Mouse (Mus musculus) heart, embryonic 16.5 days (tissue): Measurements from ENCODE around the gene Prokr1. TPM values are rescaled to one million over a fixed set of nuclear protein-coding genes. Genes with fewer than 3 reads are reported as not detected.
A peak's percentile ranks its signal among the peaks of the same experiment; 100 is the strongest.

Experiments used
- ATAC-seq: fragments of 200-750 bp; cut with Nextera tagmentation; replicated peaks from 2 replicates; pipeline ENCODE4 v1.8.0; 2017; ENCODE audit warnings: moderate number of reproducible peaks; ENCODE audit not compliant: insufficient read depth, low FRiP score; ENCODE audit errors: extremely low read depth
- H3K27ac ChIP-seq: fragments of 300-500 bp; sonication (generic); 2 replicates; pipeline ENCODE4 v1.5.1; 2014; ENCODE audit warnings: mild to moderate bottlenecking, low read length, control low read depth, moderate library complexity
- H3K27me3 ChIP-seq: fragments of 300-500 bp; sonication (generic); 2 replicates; pipeline ENCODE4 v1.6.1; 2014; ENCODE audit warnings: low read length, mixed read lengths; ENCODE audit not compliant: control insufficient read depth, insufficient read depth
- H3K36me3 ChIP-seq: fragments of 300-500 bp; sonication (generic); 2 replicates; pipeline ENCODE4 v1.6.1; 2014; ENCODE audit not compliant: control insufficient read depth, insufficient read depth
- H3K4me1 ChIP-seq: fragments of 300-500 bp; sonication (generic); 2 replicates; pipeline ENCODE4 v1.6.1; 2014; ENCODE audit warnings: low read length, mixed read lengths; ENCODE audit not compliant: control insufficient read depth, insufficient read depth
- H3K4me2 ChIP-seq: fragments of 300-500 bp; sonication (generic); 2 replicates; pipeline ENCODE4 v1.6.1; 2014; ENCODE audit warnings: low read depth, mild to moderate bottlenecking, control low read depth, low read length
- H3K4me3 ChIP-seq: fragments of 300-500 bp; sonication (generic); 2 replicates; pipeline ENCODE4 v1.5.1; 2014; ENCODE audit warnings: mild to moderate bottlenecking, control low read depth, low read length
- H3K9ac ChIP-seq: fragments of 300-500 bp; sonication (generic); 2 replicates; pipeline ENCODE4 v1.6.1; 2014; ENCODE audit warnings: low read length, control low read depth
- H3K9me3 ChIP-seq: fragments of 300-500 bp; sonication (generic); replicated peaks from 2 replicates; pipeline ENCODE4 v1.6.1; 2016; ENCODE audit warnings: low read length; ENCODE audit not compliant: control insufficient read depth
- WGBS: fragments of 180-500 bp; shearing (Covaris S2); extraction: QIAGEN DNeasy Blood & Tissue Kit; methylation state at CpG from one replicate; pipeline ENCODE4 v1.1.7; 2014; 5-methylcytosine and 5-hydroxymethylcytosine counted together
- polyA plus RNA-seq: library from polyadenylated mRNA; unstranded; fragments of >200 nt; fragmentation: Nextera tagmentation; extraction: Ambion mirVana; gene quantifications from 2 replicates; pipeline ENCODE4 v1.2.1, GENCODE M21; 2015

The Prokr1 gene
- polyA plus RNA-seq, 1 experiment from 2014 or later: 1.4 TPM

- 78% methylated on average over 8 of the region's 8 CpGs for WGBS
- no peaks in the 10 kb centered on the region for H3K9me3 ChIP-seq
Measured at GRCm38 (mm10) chr6:87536270-87536669, 54.3 kb downstream of the Prokr1 start.

DNA sequence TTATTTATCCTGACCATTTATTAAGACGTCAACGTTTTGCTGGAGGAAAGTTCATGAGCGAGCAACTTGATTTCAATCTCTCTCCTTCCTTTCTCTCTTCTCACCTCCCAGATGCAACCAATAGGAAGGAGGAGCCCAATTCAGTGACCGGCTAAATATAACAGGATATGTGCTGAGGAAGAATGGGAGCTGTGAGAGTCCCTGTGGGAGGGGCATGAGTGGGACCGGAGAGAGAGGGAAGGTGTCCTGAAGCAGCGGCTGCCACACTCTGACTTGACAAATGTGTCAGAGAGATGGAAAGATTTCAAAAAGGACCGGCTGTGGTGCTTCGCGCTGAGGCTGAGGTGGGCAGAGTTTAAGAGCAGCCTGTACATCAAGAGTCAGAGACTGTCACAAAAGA is 54.9 kb downstream of the Prokr1 start:
- Histone ChIP-seq H3K4me3 (no peak overlapping the region), H3K36me3 (no peaks in the 10 kb centered on the region), H3K27me3 (peaks cover 5% of the 10 kb centered on the region), H3K9me3 (no peaks in the 10 kb centered on the region), H3K4me1 (peaks cover 7% of the 10 kb centered on the region; the same call in 1 of the 2 replicates), H3K27ac (no peak overlapping the region), H3K9ac (no peak overlapping the region), H3K4me2 (no peak overlapping the region)
- ATAC-seq: no peak
- 39% methylated on average over 9 of the region's 9 CpGs for WGBS

More at GRCm38 (mm10) chr6:87536270-87536669, 54.3 kb downstream of the Prokr1 start:
- no peak for ATAC-seq
- H3K36me3 ChIP-seq: no peaks in the 10 kb centered on the region
- H3K9ac ChIP-seq: no peak overlapping the region
- H3K4me2 ChIP-seq: no peak overlapping the region
- H3K4me1 ChIP-seq: peaks cover 7% of the 10 kb centered on the region; the same call in 1 of the 2 replicates
- H3K27ac ChIP-seq: no peak overlapping the region
- peaks cover 5% of the 10 kb centered on the region for H3K27me3 ChIP-seq
- H3K4me3 ChIP-seq: no peak overlapping the region

DNA sequence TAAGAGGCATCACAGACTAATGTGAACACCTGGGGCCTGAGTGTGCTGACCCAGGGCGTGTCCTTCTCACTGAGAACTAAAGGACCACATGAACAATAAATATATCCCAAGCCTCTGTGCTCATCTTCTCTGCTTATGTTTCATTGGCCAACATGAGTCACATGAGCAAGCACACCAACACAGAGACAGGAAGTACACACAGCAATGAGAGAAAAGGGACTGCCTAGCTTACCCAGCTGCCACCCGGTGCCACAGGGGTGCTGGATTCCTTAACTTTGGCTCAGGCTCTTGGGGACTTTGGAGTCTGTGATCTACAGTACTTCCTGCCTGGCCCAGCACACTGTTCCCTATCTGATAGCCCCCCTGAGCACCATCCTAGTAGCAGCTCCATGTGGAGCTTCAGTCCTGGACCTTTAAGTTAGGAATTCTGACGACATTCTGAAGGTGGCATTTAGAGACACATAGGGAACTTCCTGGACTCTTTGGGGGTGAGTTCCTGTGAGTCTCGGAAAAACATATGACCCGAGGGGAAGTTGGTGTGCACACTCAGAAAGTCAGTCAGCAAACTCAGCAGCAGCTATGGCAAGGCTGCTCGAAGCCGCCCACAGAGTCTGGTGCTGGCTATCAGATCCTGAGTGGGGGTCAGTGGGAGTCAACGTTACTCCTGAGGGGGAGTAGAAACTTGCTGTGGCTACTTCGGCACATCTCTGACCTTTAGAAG is 55.5 kb downstream of the Prokr1 start:
- Histone ChIP-seq H3K9ac (no peak overlapping the region), H3K9me3 (no peaks in the 10 kb centered on the region), H3K4me2 (no peak overlapping the region), H3K27ac (no peak overlapping the region), H3K27me3 (peaks cover 5% of the 10 kb centered on the region), H3K4me1 (peaks cover 7% of the 10 kb centered on the region; the same call in 1 of the 2 replicates), H3K4me3 (no peak overlapping the region), H3K36me3 (no peaks in the 10 kb centered on the region)
- WGBS: 66% methylated on average over 9 of the region's 9 CpGs
- ATAC-seq: no peak

DNA sequence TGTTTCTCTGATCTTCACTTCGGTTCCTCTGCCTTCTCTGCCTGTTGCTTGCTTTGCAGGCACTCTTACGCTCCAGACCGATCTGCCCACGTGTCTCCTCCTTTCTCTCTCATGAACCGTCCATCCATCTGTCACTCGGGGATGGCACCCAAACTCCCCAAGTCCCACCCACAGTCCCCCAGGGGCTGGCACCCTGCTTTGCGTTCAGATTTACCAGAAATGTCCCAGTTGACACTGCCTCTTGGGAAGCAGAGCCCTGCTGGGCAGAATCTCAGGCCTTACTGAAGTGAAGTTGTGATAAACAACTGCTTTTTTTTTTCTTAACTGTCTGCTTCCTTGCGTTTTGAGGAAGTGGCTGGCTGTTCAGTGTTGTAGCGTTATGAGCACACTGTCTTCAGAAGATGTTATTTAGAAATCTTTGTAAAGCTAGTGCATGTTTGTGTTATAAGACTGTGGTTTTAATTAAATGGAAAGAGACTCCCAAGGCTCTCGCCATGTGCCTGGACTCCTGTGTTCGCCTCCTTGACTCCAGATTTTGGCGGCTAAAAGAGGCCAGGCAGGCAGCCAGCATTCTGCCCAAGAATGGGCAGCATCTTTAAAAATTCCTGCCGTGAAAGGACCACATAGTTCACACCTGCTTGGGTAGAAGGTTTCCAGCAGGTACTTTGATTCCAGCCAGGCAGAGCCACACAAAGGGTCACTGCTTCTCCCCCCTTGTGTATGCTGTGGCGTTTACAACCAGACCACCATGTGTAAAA is 57.4 kb downstream of the Prokr1 start, which contains the start of gene Arhgap25:
TSS of gene Arhgap25 (minus strand) at position 307 of the 758 bp plus-strand sequence.
- no peak for ATAC-seq
- peak within 1 kb of the TSS; percentile 30; the same call in 1 of the 2 replicates for H3K9ac ChIP-seq
- H3K4me2 ChIP-seq: peak within 1 kb of the TSS; percentile 32
- peak within 1 kb of the TSS; percentile 65; the same call in 1 of the 2 replicates for H3K27ac ChIP-seq
- peaks cover 5% of the 10 kb centered on the region for H3K27me3 ChIP-seq
- peak within 1 kb of the TSS; percentile 11 for H3K4me3 ChIP-seq
- no peaks in the 10 kb centered on the region for H3K9me3 ChIP-seq
- WGBS: 48% methylated on average over 14 of the region's 14 CpGs
- H3K36me3 ChIP-seq: no peaks in the 10 kb centered on the region
- peaks cover 7% of the 10 kb centered on the region; the same call in 1 of the 2 replicates for H3K4me1 ChIP-seq

DNA sequence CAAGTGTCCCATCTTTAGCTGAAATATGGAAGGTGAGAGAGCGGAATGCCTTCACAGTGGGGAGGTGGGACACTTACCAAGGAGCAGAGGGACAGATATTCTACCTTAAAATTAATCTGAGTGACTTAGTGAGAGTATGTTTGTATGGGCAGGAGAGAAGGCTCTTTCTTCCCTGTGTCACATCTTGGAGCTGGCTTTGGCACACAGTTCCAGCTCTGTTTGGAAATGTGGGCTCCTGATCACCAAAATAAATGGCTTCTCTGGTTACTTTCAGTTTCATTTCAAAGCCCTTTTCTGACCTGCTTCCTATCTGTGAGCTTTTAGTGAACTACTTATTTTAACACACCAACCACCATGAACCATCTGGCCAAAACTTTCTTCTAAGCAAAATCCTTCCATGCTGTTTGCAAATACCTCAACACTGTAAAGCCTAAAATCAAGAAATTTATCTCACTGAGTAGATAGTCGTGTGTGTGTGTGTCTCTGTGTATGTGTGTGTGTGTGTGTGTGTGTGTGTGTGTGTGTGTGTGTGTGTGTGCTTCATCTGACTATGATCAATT is 59.0 kb downstream of the Prokr1 start:
- Histone ChIP-seq H3K4me2 (peak overlapping the region; percentile 34), H3K9me3 (no peaks in the 10 kb centered on the region)
- 80% methylated on average over 2 of the region's 2 CpGs for WGBS

DNA sequence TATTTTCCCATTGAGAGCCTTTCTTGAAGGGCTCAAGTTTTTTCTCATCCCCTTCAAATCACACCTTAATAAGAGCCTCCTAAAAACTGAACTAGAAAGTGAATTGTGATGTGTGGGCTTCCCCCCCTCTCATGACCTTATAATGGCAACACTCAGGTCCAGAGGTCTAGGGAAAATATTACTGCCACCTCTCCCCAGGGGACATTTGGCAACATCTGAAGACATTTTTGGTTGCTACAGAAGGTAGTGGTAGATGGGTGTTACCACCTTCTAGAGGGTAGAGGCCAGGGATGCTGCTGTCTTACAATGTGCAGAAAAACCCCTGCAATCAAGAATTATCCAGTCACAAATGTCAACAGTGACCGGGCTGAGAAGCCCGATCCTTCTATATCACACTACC is 60.2 kb downstream of the Prokr1 start:
- H3K4me3 ChIP-seq: no peak overlapping the region
- 63% methylated on average over 2 of the region's 2 CpGs for WGBS
- H3K27me3 ChIP-seq: no peaks in the 10 kb centered on the region; the same call in 1 of the 2 replicates
- no peak for ATAC-seq
- no peaks in the 10 kb centered on the region for H3K36me3 ChIP-seq
- peaks cover 4% of the 10 kb centered on the region; the same call in 1 of the 2 replicates for H3K4me1 ChIP-seq
- no peaks in the 10 kb centered on the region for H3K9me3 ChIP-seq
- H3K4me2 ChIP-seq: no peak overlapping the region
- H3K9ac ChIP-seq: no peak overlapping the region
- H3K27ac ChIP-seq: no peak overlapping the region

More for the DNA sequence above, 59.0 kb downstream of the Prokr1 start:
- Histone ChIP-seq H3K9ac (no peak overlapping the region), H3K27ac (no peak overlapping the region), H3K4me1 (peaks cover 7% of the 10 kb centered on the region; the same call in 1 of the 2 replicates), H3K27me3 (no peaks in the 10 kb centered on the region; the same call in 1 of the 2 replicates), H3K36me3 (no peaks in the 10 kb centered on the region), H3K4me3 (peak overlapping the region; percentile 6; the same call in 1 of the 2 replicates)
- no peak for ATAC-seq

Other genes with a start within 250 kb of the Prokr1 start
- gene Gkn1, start 239.8 kb downstream of the Prokr1 start, polyA plus RNA-seq: not detected in 2 replicates
- gene Gkn2, start 217.4 kb downstream of the Prokr1 start, polyA plus RNA-seq: not detected in 2 replicates
- 0.62 and 1.4 TPM in 2 replicates for gene Gkn3, start 201.8 kb downstream of the Prokr1 start, polyA plus RNA-seq
- gene Bmp10, start 161.7 kb downstream of the Prokr1 start, polyA plus RNA-seq: 3.7 and 7.5 TPM in 2 replicates
- gene Arhgap25, start 57.5 kb downstream of the Prokr1 start, polyA plus RNA-seq: 4.7 and 7.5 TPM in 2 replicates
- gene Aplf, start 81.5 kb upstream of the Prokr1 start, polyA plus RNA-seq: 7.2 and 7.9 TPM in 2 replicates
- gene Efcc1, start 140.1 kb upstream of the Prokr1 start, polyA plus RNA-seq: 0.80 and 1.2 TPM in 2 replicates
- 3.3 and 3.4 TPM in 2 replicates for gene Gp9, start 187.3 kb upstream of the Prokr1 start, polyA plus RNA-seq
- gene Rab43, start 221.4 kb upstream of the Prokr1 start, polyA plus RNA-seq: 8.5 and 10.1 TPM in 2 replicates
- 2.4 and 2.6 TPM in 2 replicates for gene Gm45140, start 245.1 kb upstream of the Prokr1 start, polyA plus RNA-seq
- 21.5 and 29.1 TPM in 2 replicates for gene Isy1, start 248.1 kb upstream of the Prokr1 start, polyA plus RNA-seq